Mouse (Mus musculus): ENCODE measurements around the gene Lrrc4. TPM values are rescaled to one million over a fixed set of nuclear protein-coding genes. Genes with fewer than 3 reads are reported as not detected.

Lrrc4 gene
- total RNA-seq, 2 experiments from 2014 or later = 0.31 to 0.41 TPM

- DNase-seq = no peak
These were observed 145.8 kb downstream of the Lrrc4 start for GRCm38 (mm10) chr6:28685745-28686144.

GRCm38 (mm10) chr6:28685052-28685451, 146.5 kb downstream of the Lrrc4 start:
- intact Hi-C loops (cut with DNase I) = no loop called here

More at GRCm38 (mm10) chr6:28685745-28686144, 145.8 kb downstream of the Lrrc4 start:
- intact Hi-C loops (cut with DNase I) = no loop called here

GRCm38 (mm10) chr6:28681521-28682457, 149.8 kb downstream of the Lrrc4 start:
- intact Hi-C loops (cut with DNase I) = no loop called here
- no peak for DNase-seq

More at GRCm38 (mm10) chr6:28685052-28685451, 146.5 kb downstream of the Lrrc4 start:
- no peak for DNase-seq

GRCm38 (mm10) chr6:28680537-28680936, 151.0 kb downstream of the Lrrc4 start:
- peak; percentile 31 for DNase-seq
- intact Hi-C loops (cut with DNase I) = no loop called here

- DNase-seq = no peak
- intact Hi-C loops (cut with DNase I) = no loop called here
These were observed 152.7 kb downstream of the Lrrc4 start for GRCm38 (mm10) chr6:28678896-28679295.

GRCm38 (mm10) chr6:28674686-28675085, 156.9 kb downstream of the Lrrc4 start:
- no peak for DNase-seq
- intact Hi-C loops (cut with DNase I) = no loop called here

- DNase-seq = no peak
- intact Hi-C loops (cut with DNase I) = no loop called here
These were observed 159.2 kb downstream of the Lrrc4 start for GRCm38 (mm10) chr6:28672388-28672787.

- intact Hi-C loops (cut with DNase I) = no loop called here
- no peak for DNase-seq
These were observed 162.3 kb downstream of the Lrrc4 start for GRCm38 (mm10) chr6:28669251-28669650.

- intact Hi-C loops (cut with DNase I) = no loop called here
- DNase-seq = no peak
These were observed 164.0 kb downstream of the Lrrc4 start for GRCm38 (mm10) chr6:28667586-28667985.

GRCm38 (mm10) chr6:28664716-28665115, 166.8 kb downstream of the Lrrc4 start:
- DNase-seq = no peak
- intact Hi-C loops (cut with DNase I) = no loop called here

GRCm38 (mm10) chr6:28663670-28664069, 167.9 kb downstream of the Lrrc4 start:
- DNase-seq = no peak
- intact Hi-C loops (cut with DNase I) = no loop called here

- intact Hi-C loops (cut with DNase I) = no loop called here
- no peak for DNase-seq
These were observed 168.5 kb downstream of the Lrrc4 start for GRCm38 (mm10) chr6:28663004-28663403.

GRCm38 (mm10) chr6:28656511-28656910, 175.0 kb downstream of the Lrrc4 start:
- intact Hi-C loops (cut with DNase I) = no loop called here
- DNase-seq = no peak

GRCm38 (mm10) chr6:28645231-28645630, 186.3 kb downstream of the Lrrc4 start:
- intact Hi-C loops (cut with DNase I) = no loop called here
- no peak for DNase-seq

GRCm38 (mm10) chr6:28642909-28643308, 188.6 kb downstream of the Lrrc4 start:
- no peak for DNase-seq
- intact Hi-C loops (cut with DNase I) = no loop called here

- intact Hi-C loops (cut with DNase I) = no loop called here
- DNase-seq = no peak
These were observed 191.5 kb downstream of the Lrrc4 start for GRCm38 (mm10) chr6:28640088-28640487.

GRCm38 (mm10) chr6:28635531-28636348, 195.8 kb downstream of the Lrrc4 start:
- no peak for DNase-seq
- intact Hi-C loops (cut with DNase I) = no loop called here

- no peak for DNase-seq
- intact Hi-C loops (cut with DNase I) = no loop called here
These were observed 196.5 kb downstream of the Lrrc4 start for GRCm38 (mm10) chr6:28635092-28635491.

- intact Hi-C loops (cut with DNase I) = no loop called here
- no peak for DNase-seq
These were observed 197.9 kb downstream of the Lrrc4 start for GRCm38 (mm10) chr6:28633656-28634055.

- DNase-seq = no peak
- intact Hi-C loops (cut with DNase I) = no loop called here
These were observed 198.4 kb downstream of the Lrrc4 start for GRCm38 (mm10) chr6:28633120-28633519.

- DNase-seq = no peak
- intact Hi-C loops (cut with DNase I) = no loop called here
These were observed 200.6 kb downstream of the Lrrc4 start for GRCm38 (mm10) chr6:28630926-28631325.
